7 mouse cellular contexts compared by ENCODE assay signal in the genomic region with DNA sequence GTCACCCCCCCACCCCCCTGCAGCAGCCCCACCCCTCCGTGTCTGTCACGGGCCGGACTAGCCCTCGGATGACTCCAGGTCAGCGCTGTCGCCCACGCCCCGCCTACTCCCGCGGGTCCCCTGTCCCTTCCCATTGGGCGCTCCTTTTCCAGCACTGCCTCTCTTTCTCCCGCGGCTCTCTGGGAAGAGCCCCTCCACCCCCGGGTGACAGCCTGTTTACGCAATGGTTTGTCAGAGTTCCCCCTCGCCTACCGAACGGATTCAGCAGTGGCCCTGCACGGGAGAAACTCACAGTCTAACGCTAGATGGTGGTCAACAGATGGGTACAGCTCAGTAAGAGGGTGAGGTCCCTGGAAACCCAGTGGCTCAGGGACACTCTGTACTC. TPM values are rescaled to one million over a fixed set of nuclear protein-coding genes. Genes with fewer than 3 reads are reported as not detected.
A peak's percentile ranks its signal among the peaks of the same experiment; 100 is the strongest.
DNase-seq lines count a peak whose midpoint lies in the region; ATAC-seq and TF ChIP-seq lines count a peak whose summit lies in the region.

No protein-coding gene starts in this region.

- H3K9me3 ChIP-seq in erythroblast, embryonic 14.5 days (ENCODE audit: control insufficient read depth, low read length), result no peaks in the 10 kb centered on the region
- H3K9me3 ChIP-seq in heart, postnatal 0 days (replicated peaks; ENCODE audit: control insufficient read depth, low read length), result no peaks in the 10 kb centered on the region

- peak overlapping the region; percentile 60 for H3K9ac ChIP-seq in heart, postnatal 0 days (replicated peaks; ENCODE audit: low read depth, low read length)

- TF ChIP-seq EP300 in heart, postnatal 0 days (IDR thresholded peaks at IDR 0.05; ENCODE audit: low read depth), result no peak

- peak; percentile 13 for TF ChIP-seq CTCF in heart, postnatal 0 days (IDR thresholded peaks at IDR 0.05; ENCODE audit: low read depth)

- H3K4me3 ChIP-seq in brown adipose tissue, adult 24 weeks (ENCODE audit: insufficient read depth, low read depth, low read length), result peak overlapping the region; percentile 72
- peak overlapping the region; percentile 90 for H3K4me3 ChIP-seq in erythroblast, embryonic 14.5 days (replicated peaks)
- H3K4me3 ChIP-seq in heart, postnatal 0 days (ENCODE audit: low read depth, low read length), result peak overlapping the region; percentile 90

- no peaks in the 10 kb centered on the region; the same call in 1 of the 2 replicates for H3K27me3 ChIP-seq in erythroblast, embryonic 14.5 days (ENCODE audit: control insufficient read depth)
- H3K27me3 ChIP-seq in heart, postnatal 0 days (ENCODE audit: control insufficient read depth, insufficient read depth, low read length), result no peaks in the 10 kb centered on the region

- ATAC-seq in heart, postnatal 0 days (ENCODE audit: insufficient read depth, low read depth), result peak; percentile 91

- peak; percentile 96 for DNase-seq in Muller cell, postnatal 12 days (ENCODE audit: inconsistent ontology term)
- DNase-seq in heart, postnatal 0 days (ENCODE audit: low spot score), result peak; percentile 82
- peak; percentile 86 to 92 for DNase-seq in kidney, postnatal 4 days
- DNase-seq in lung, postnatal 36 days, result peak; percentile 84
- peak; percentile 77 to 84 for DNase-seq in right cerebral cortex, postnatal 10 days (ENCODE audit: low spot score in 2 of 2)

- H3K27ac ChIP-seq in brown adipose tissue, adult 24 weeks (replicated peaks; ENCODE audit: low read depth, low read length), result 0 out of 2 replicates have a peak overlapping the region, but pooled peaks have one; percentile 9
- H3K27ac ChIP-seq in heart, postnatal 0 days (ENCODE audit: low read depth), result peak overlapping the region; percentile 89

- peak overlapping the region; percentile 95 for H3K4me2 ChIP-seq in heart, postnatal 0 days (ENCODE audit: low read depth, low read length)

- no peaks in the 10 kb centered on the region; the same call in 1 of the 2 replicates for H3K4me1 ChIP-seq in brown adipose tissue, adult 24 weeks (ENCODE audit: control insufficient read depth, insufficient read depth, insufficient read length, low read length)
- H3K4me1 ChIP-seq in erythroblast, embryonic 14.5 days (ENCODE audit: control insufficient read depth), result peaks cover 30% of the 10 kb centered on the region
- peaks cover 6% of the 10 kb centered on the region; the same call in 1 of the 2 replicates for H3K4me1 ChIP-seq in heart, postnatal 0 days (ENCODE audit: control insufficient read depth, insufficient read depth)

- 1% methylated on average over 19 of the region's 20 CpGs for WGBS in heart, postnatal 0 days

- peaks cover 2% of the 10 kb centered on the region for H3K36me3 ChIP-seq in erythroblast, embryonic 14.5 days (ENCODE audit: control insufficient read depth)
- no peaks in the 10 kb centered on the region for H3K36me3 ChIP-seq in heart, postnatal 0 days (replicated peaks; ENCODE audit: control insufficient read depth, insufficient read depth, low read length)

RNA-seq across cellular contexts. Expression of gene Pkmyt1, which starts 0.6 kb away (rescaled TPM):
- polyA plus RNA-seq in brown adipose tissue, adult 24 weeks (2012; ENCODE audit: insufficient read depth, insufficient read length, missing spikeins), result 1.8 TPM in 1 of 2 replicates, not detected in the other
- 46.9 and 56.9 TPM in 2 replicates for polyA plus RNA-seq in erythroblast, embryonic 14.5 days (2012)
- total RNA-seq in heart, postnatal 0 days (2014; rRNA removed; ENCODE audit: low replicate concordance), result 18.2 and 21.7 TPM in 2 replicates
- 8.6 and 9.0 TPM in 2 replicates for polyA plus RNA-seq in heart, postnatal 0 days (2015; fragmentation: Nextera tagmentation; extraction: Ambion mirVana)

RNA-seq across cellular contexts. Expression of gene 1520401A03Rik, which starts 4.2 kb away (rescaled TPM):
- not detected in 2 replicates for polyA plus RNA-seq in brown adipose tissue, adult 24 weeks (2012; ENCODE audit: insufficient read depth, insufficient read length, missing spikeins)
- 0.06 TPM in 1 of 2 replicates, not detected in the other for polyA plus RNA-seq in erythroblast, embryonic 14.5 days (2012)
- total RNA-seq in heart, postnatal 0 days (2014; rRNA removed; ENCODE audit: low replicate concordance), result not detected in 2 replicates
- not detected in 2 replicates for polyA plus RNA-seq in heart, postnatal 0 days (2015; fragmentation: Nextera tagmentation; extraction: Ambion mirVana)

RNA-seq across cellular contexts. Expression of gene Paqr4, which starts 13.9 kb away (rescaled TPM):
- 4.0 and 5.1 TPM in 2 replicates for polyA plus RNA-seq in brown adipose tissue, adult 24 weeks (2012; ENCODE audit: insufficient read depth, insufficient read length, missing spikeins)
- polyA plus RNA-seq in erythroblast, embryonic 14.5 days (2012), result 2.2 and 3.9 TPM in 2 replicates
- 21.7 and 28.7 TPM in 2 replicates for total RNA-seq in heart, postnatal 0 days (2014; rRNA removed; ENCODE audit: low replicate concordance)
- polyA plus RNA-seq in heart, postnatal 0 days (2015; fragmentation: Nextera tagmentation; extraction: Ambion mirVana), result 13.6 and 15.8 TPM in 2 replicates

RNA-seq across cellular contexts. Expression of gene Kremen2, which starts 18.9 kb away (rescaled TPM):
- not detected in 2 replicates for polyA plus RNA-seq in brown adipose tissue, adult 24 weeks (2012; ENCODE audit: insufficient read depth, insufficient read length, missing spikeins)
- polyA plus RNA-seq in erythroblast, embryonic 14.5 days (2012), result 0.02 TPM in 1 of 2 replicates, not detected in the other
- 0.97 TPM in 1 of 2 replicates, not detected in the other for total RNA-seq in heart, postnatal 0 days (2014; rRNA removed; ENCODE audit: low replicate concordance)
- not detected in 2 replicates for polyA plus RNA-seq in heart, postnatal 0 days (2015; fragmentation: Nextera tagmentation; extraction: Ambion mirVana)

RNA-seq across cellular contexts. Expression of gene Cldn9, which starts 42.9 kb away (rescaled TPM):
- polyA plus RNA-seq in brown adipose tissue, adult 24 weeks (2012; ENCODE audit: insufficient read depth, insufficient read length, missing spikeins), result not detected in 2 replicates
- polyA plus RNA-seq in erythroblast, embryonic 14.5 days (2012), result not detected in 2 replicates
- total RNA-seq in heart, postnatal 0 days (2014; rRNA removed; ENCODE audit: low replicate concordance), result not detected in 2 replicates
- polyA plus RNA-seq in heart, postnatal 0 days (2015; fragmentation: Nextera tagmentation; extraction: Ambion mirVana), result not detected in 2 replicates

Comparison
In these comparisons a context has a peak if more than half of its experiments do, and no peak if none do; other contexts are left out.
1. Peak in every context shown above with its lines: DNase-seq, ATAC-seq, H3K4me3 ChIP-seq and H3K27ac ChIP-seq.